Mouse (Mus musculus) ES-Bruce4 (cell line): ENCODE measurements at regions not wholly inside any gene's neighbourhood (a gene's known extent, or its start where the extent isn't known, plus 50 kb on each side); places are given as distances from the start of the nearest gene placed in this dataset.

Source experiments
- CTCF ChIP-seq: IDR thresholded peaks from one replicate; pipeline ENCODE4 v1.8.1; 2011; ENCODE audit warnings: low read depth, low read length
- EP300 ChIP-seq: IDR thresholded peaks from 2 replicates; pipeline ENCODE4 v1.6.1; 2011; ENCODE audit warnings: low read depth, low read length; ENCODE audit not compliant: insufficient read depth

GRCm38 (mm10) chr13:37683045-37683679 lies 95.0 kb upstream of the Rreb1 start:
- TF ChIP-seq CTCF (no peak), EP300 (no peak)
